Mouse (Mus musculus) heart, adult 10 weeks (tissue): ENCODE data around the gene Calr4. TPM values are rescaled to one million over a fixed set of nuclear protein-coding genes. Genes with fewer than 3 reads are reported as not detected.

Source experiments
- polyA plus RNA-seq: library from polyadenylated mRNA; stranded (reverse); fragments of 350-450 nt; fragmentation: Illumina TruSeq; extraction: RNeasy Lipid Tissue Mini Kit (QIAGEN cat#74804); gene quantifications from one replicate; pipeline ENCODE4 v1.2.3, GENCODE M21; 2014; ENCODE audit warnings: low read depth, low replicate concordance

Calr4 gene
- not detected for polyA plus RNA-seq

DNA sequence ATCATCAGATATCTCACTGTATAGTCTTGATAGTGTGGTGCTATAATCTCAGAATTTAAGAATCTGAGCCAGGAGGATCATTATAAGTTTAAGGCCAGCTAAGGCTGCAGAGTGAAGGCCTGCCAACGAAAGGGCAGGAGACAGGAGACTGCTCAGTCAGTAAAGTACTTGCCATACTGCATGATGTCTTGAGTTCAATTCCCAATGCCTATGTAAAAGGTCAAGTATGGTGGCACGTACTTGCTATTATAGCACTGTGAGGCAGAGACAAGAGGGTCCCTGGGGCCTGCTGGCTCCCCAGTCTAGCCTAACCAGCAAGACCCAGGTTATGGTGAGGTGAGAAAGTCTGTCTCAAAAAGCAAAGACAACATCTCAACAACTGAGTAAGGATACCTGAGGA is at the start of gene Calr4:
Gene Calr4 (plus strand): TSS at position 301 of the 400 bp plus-strand sequence.

DNA sequence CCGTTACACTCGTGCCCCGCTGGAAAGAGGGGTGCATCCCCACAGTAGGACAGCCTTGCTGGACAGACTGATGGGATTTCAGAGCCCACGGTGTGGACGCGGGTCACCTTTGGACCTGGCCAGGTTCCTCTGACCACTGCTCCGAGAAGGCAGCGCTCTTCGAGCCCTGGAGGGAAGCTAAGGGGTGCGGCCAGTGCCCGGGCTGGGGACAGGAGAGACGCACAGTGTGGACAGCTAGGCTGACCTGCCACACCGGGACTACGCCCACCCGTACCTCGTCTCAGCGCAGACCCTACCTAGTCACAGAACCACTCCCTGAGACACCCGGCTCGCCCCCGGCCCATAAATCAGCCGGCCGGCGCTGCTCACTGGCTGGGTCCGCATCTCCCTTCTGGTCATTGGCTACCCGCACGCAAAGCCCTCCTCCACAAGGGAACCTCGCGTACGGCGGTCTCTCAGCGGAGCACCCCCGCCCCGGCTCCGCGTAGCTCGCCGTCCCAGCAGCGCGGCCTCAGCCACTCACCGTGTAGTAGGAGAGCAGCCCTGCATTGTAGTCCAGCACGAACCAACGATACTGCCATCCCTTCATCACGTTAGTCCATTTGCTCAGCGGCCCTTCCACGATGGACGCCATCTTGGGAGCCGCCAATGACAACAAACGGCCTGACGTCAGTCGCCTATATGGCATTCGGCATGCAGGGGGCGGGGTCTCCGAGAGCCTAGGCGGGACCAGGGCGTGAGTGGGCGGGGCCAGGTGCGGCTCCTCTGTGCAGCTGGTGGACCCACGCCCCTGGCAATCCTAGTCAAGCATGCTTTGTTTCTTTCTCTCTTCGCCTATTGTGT is 32.5 kb upstream of the Calr4 start, which contains the start of gene Osbpl9:
Gene Osbpl9 (minus strand): TSS at position 691 of the 843 bp plus-strand sequence.

DNA sequence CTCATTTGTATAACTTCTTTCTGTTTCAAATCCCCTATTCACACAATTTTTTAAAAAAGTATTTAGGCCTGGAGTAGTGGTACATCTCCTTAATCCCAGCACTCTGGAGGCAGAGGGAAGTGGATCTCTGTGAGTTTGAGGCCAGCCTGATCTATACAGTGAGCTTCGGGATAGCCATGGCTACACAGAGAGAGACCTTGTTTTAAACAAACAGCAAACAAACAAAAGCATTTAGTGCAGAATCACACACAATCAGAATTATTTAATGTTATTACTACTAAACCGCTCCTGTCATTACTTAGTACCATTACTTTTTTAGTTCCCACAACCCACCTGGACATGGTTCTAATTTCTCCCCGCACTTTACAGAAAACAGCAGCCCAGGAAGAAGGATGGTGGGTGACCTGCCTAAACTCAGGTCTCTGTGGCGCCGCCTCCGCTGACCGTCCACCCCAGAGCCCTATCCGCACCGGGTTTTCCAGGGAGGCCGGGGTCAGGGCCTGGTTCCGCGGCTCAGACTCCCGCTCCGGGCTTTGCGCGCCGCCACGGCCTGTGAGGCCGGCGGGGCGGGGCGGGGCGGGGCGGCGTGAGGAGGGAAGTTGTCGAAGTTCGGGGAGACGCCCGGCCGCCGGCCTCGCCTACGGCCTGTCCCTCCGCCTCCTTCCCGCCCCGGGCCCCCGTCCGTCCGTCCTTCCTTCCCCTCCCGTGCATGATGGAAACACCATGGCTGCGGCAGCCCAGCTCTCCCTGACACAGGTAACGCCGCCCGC is 45.6 kb downstream of the Calr4 start, which contains the start of gene Eps15:
Gene Eps15 (plus strand): TSS at position 580 of the 770 bp plus-strand sequence.

Other genes with a start within 250 kb of the Calr4 start
- gene Nrd1, start 233.8 kb upstream of the Calr4 start, polyA plus RNA-seq: 142 TPM
- 73.9 TPM for gene Osbpl9, start 32.2 kb upstream of the Calr4 start, polyA plus RNA-seq
- gene Eps15, start 45.8 kb downstream of the Calr4 start, polyA plus RNA-seq: 28.1 TPM
- 2.4 TPM for gene Ttc39a, start 172.1 kb downstream of the Calr4 start, polyA plus RNA-seq